Mouse (Mus musculus) cerebellum, adult 9-10 months (tissue): ENCODE results near the gene Ciita.

Experiments
- DNase-seq: peaks from one replicate; pipeline ENCODE4 v3.0.0; 2022

Gene Ciita

GRCm38 (mm10) chr16:10479857-10480256 is at the start of gene Ciita:
TSS of gene Ciita (plus strand) at chr16:10480059.
- no peak for DNase-seq

DNA sequence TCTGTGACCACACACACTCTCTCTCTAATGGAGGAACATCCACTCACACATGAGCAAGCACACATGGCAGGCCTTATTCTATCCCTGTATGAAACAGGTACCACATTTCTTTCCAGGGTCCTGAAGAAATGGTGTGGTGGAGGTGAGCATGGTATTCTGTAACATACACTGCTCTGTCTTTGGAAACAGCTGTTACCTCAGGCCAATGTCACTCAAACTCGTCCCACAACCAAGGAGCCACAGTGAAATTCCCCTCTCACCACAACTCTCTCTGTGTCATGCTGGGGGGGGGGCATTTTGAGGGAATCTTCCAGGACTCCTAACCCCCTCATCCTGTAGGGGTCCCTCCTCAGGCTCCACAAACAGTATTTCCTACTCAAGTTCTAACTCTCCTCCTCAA is 47.9 kb upstream of the Ciita start:
- no peak for DNase-seq

DNA sequence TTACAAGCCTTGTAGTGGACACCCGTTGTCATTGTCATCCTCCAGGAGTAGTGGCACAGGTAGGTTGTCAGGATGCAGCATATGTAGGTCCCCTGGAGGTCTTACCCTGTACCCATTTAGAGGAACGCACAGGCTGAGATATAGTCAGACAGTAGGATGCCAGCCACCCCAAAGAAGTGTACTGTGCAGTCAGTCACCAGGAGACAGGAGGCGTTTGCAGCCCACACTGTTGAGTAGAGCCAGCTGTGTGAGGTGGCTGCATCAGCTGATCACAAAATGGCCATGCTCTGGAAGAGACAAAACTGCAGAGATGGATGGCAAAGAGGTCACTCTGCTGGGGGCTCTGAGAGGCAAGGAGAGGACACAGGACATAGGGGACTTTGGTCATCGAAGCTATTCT is 47.5 kb upstream of the Ciita start:
- no peak for DNase-seq

DNA sequence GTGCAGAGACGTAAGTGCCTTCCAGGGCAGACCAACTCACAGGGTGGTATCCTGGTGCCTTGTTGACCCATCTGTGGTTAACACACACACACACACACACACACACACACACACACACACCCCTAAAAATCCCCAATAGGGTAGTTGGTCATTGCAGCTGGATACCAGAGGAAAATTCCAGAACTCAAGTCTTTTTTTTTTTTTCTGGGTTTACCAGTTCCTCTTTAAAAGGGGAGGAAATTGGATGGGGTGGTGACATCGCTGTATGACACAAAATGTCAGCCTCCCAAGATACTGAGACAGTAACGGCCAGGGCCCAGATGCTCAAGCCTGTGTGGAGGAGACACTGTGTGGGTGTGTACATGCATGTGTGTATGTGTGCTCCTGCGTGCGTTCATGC is 46.5 kb upstream of the Ciita start:
- no peak for DNase-seq

GRCm38 (mm10) chr16:10436166-10436565 is 43.7 kb upstream of the Ciita start:
- DNase-seq, result no peak

GRCm38 (mm10) chr16:10438055-10438454 is 41.8 kb upstream of the Ciita start:
- no peak for DNase-seq

DNA sequence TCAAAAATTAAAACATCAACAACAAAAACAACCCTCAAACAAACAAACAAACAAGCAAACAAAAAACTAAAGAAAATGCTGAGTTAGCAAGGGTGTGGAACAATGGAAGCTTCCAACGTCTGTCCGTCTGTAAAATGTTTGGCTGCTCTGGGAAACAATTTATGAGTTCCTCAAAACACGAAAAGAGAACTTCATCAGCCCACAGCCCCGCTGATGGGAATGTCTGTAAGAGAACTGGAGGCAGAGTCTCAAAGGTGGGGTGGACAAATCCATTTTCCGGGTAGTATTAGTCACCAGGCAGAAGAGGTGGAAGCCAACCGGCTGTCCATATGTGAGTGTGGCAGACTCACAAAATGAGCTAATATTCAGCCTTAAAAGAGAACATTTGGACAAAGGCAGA is 38.5 kb upstream of the Ciita start:
- no peak for DNase-seq

DNA sequence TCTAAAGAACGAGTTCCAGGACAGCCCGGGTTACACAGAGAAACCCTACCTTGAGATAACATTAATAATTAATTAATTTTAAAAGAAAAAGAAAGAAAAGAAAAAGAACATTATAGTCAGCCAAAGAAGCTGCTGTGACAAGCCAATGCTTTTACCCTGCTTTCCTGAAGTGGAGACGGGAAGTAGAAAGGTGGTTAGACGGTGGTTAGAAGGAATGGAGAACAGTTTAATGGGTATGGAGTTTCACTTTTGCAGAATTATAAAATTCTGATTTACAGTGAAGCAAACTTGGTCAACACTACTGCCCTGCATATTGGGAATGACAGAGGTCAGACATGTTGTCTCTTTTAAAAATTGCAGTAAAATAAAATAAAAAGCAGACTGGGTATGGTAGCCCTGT is 38.1 kb upstream of the Ciita start:
- DNase-seq, result no peak

- DNase-seq, result no peak
These were observed 36.1 kb upstream of the Ciita start for GRCm38 (mm10) chr16:10443723-10444122.

DNA sequence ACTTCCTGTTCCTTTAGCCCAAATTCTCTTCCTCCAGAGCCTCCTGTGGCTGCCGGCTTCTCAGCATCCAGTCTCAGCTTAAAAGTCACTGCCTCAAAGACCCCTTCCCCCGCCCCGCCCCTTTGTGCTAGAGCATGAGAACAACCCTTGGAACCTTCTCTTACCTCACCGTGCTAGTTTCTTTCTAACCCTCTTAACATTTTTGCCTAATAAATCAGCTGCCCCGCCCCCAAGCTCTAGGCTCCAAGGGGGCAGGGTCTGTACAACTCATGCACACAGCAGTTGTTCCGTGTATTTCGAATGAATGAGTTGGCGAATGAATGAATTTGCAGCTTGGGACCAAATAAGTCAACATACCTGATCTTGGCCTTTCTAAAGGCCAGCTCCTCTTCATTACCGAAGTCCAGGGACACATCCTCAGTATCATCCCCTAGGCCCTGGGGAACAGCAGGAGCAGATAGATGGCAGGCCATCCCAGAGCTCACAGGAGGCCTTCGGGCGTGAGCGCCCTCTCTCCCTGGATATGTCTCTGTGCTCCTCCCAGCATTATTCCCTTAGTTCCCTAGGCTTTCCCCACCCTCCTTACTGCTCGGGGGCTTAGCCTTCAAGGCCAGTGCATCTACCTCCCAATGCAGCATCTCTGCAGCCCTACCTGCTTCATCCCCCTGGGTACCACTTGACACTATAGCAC is 33.1 kb upstream of the Ciita start:
- peak; percentile 39 for DNase-seq

DNA sequence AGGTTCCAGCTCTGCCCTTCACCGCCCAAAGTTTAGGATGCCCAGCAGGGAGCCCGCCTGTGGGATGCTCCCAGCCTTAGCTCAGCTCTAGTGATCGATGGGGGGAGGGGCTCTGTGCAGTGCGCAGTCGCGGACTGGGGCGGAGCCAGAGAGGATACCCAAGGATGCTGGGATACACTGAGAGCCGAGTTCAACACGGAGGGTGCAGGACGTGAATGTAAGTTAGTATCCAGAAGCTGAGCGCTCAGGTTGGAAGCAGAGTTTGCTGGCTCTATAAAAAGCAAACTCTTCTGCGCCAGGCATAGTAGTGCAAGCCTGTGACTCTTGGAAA is 32.6 kb upstream of the Ciita start, which contains the start of gene Tvp23a:
Gene Tvp23a (minus strand): TSS at position 99 of the 331 bp plus-strand sequence.
- peak; percentile 91 for DNase-seq

- DNase-seq, result peak; percentile 15
These were observed 32.1 kb upstream of the Ciita start for GRCm38 (mm10) chr16:10447781-10448180.

- no peak for DNase-seq
These were observed 30.9 kb upstream of the Ciita start for GRCm38 (mm10) chr16:10448931-10449330.

DNA sequence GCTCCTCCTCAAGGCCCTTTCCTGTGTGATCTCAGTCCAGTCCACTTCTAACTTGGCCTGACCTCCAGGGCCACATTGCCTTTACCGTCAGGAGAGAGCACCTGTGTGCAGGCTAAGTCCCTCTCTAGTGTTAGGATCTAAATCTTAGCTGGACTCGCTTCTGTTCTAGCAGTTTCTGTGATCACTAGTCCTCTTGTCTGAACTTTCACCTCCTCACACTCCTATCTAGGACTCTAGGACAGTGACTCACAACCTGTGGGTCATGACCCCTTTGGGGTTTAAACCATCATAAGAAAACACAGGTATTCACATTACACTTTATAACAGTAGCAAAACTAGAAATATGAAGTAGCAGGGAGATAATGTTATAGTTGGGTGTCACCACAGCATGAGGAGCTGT is 28.0 kb upstream of the Ciita start:
- no peak for DNase-seq

DNA sequence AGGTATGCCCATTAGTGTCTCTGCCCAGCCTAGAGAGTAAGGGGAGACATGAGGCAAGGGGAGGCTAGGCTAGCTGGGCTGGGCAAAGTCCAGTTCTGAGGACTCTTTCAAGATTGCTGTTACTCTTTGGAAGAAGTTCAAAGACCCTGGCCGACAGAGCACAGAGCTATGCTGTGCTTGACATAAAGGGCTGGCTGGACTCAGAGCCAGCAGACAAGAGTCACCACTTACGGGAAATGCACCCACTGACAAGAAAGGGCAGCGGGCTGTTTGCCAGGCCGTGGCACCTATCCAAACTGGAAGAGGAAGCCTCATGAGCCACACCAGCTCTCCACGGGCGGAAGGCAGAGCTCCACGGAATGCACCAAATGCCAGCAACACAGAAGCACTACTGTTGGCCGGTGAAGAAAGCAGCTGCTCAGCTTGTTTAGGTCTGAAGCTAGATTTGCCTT is 27.4 kb upstream of the Ciita start:
- peak; percentile 27 for DNase-seq

DNA sequence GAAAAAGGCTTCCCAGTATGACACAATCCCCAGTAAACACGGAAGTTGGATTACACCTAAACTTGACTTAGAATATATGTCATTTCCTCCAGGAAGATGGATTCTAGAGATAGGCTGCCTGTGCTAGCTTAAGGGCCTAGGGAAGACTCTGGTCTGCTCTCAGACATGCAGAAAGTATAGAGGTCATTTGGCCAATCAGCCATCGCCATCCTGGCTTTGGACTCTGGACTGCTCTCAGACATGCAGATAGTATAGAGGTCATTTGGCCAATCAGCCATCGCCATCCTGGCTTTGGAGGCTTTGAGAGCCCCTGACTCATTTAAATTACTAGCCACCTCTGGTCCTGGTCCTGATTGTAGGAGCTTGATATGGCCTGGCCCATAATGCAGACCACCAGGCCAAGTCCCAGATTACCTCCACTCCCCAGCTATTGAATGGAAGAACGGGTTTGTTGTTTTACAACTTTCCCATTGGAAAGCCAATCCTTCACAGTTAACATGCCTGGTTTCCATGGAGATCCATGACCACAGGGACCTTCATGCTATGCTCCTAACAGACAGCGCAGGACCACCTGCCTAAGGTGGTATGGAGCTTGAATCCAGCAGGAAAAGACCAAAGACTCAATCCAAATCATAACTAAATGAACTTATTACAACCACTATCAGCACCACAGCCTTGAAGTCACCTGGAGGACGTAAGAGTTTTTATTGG is 25.8 kb upstream of the Ciita start:
- DNase-seq, result no peak

- DNase-seq, result no peak
These were observed 25.3 kb upstream of the Ciita start for GRCm38 (mm10) chr16:10454583-10454974.

DNA sequence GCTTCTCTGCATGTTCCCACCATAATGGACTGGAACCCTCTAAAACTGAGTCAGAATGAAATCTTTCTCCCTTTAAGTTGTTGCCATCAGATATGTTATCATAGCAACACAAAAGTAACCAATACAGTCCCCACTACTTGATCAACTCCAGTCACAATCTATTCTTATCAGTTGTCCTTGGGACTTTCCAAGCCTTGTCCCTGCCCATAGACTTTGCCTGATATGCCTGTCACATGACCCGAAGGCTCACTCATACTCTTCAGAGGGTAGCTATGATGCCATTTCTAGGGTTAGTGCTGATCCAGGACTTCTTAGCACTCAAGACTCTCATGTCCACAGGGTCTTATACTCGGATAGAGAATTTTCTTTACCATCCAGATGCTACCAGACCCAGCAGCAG is 19.7 kb upstream of the Ciita start:
- DNase-seq, result no peak

DNA sequence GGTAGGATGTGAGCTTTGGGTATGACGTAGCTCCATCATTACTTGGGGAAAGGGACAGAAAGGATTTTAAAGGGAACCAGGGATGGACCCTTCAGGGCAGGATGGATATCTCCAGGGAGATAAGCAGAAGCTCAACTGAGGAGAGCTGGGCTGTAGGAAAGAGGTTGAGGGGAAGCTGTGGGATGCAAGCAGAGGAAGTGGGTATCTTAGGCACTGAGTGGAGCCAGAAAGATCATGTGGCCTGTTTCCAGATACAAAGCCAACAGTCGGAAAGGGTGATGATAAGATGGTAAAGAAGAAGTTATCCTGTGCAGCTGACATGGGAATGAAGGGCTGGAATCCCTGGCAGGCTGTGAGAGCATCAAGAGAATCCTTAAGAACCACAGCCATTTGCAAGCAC is 18.7 kb upstream of the Ciita start:
- DNase-seq, result no peak

DNA sequence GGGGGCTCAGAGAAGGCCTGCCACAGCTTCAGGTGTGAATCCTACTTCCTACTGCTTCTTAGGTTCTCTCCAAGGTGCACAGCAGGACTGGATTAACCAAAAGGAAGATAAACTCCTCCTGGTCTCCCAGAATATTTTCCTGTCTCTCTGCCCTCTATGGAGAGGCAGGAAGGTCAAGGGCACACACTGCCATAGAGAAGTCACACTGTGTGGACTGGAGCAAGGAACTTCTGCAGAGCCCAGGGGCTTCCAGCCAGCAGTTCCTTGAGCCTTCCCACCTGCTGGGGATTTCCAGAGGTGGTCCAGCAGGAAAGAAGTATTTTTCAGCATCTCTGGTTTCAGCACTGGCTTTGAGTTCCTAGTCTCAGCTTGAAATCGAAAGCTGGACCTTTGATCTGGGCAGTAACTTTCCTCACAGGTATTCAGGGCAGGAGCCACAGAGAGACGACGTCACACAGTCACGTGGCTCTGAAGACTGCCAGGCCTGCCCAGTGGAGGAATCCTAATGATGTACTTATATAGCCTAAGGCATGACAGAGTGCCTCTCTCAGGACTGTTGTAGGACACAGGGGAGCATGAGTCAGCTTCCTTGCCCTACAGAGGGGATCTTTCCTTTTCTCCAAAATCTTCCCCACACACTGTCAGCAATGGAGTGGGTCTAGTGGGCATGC is 14.7 kb upstream of the Ciita start:
- no peak for DNase-seq

DNA sequence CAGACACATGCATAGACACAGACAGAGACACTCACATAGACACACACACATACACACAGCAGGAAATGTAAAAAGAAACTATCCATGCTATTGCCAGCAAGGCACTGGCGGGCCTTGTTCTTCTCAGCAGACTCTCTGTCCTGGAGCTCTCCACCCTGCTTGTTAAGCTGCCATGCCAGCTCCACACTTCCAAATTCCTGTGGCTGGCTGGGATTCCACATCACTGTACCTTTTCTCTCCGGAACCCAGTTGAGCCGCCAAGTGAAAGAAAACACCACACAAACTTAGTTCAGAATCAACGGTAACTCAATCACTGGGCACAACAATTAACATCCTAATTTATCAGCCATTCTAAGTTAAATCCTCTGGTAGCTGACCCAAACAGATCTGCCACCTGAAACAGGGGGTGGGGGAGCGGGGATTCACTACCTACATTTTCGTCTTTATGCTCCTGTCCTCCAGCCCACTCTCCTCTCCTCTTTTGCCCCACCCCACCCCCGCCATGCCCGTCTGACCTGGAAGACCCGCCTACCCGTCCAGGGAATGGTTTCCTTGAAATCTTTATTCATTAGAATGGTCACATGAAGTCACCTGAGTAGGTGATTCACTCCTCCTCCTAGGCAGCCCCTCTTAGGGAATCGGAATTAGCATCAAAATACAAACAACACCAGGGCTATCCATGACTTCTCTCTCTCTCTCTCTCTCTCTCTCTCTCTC is 12.3 kb upstream of the Ciita start:
- no peak for DNase-seq

DNA sequence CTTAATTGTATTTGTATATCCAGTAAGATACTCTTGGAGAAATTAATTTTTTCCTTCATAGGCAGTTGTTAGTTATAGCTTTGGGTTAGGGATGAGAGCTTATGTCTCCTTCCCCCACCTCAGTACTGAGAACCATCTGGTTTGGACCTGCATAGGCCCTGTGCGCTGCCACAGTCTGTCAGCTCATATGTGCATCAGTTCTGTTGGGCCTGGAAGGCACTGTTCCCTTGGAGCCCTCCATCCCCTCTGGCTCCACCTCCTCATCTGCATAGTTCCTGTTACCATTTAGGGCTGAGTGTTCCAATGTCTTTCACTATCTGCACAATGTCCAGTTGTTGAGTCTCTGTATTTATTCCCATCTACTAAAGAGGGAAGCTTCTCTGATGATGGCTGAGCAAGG is 11.7 kb upstream of the Ciita start:
- no peak for DNase-seq

DNA sequence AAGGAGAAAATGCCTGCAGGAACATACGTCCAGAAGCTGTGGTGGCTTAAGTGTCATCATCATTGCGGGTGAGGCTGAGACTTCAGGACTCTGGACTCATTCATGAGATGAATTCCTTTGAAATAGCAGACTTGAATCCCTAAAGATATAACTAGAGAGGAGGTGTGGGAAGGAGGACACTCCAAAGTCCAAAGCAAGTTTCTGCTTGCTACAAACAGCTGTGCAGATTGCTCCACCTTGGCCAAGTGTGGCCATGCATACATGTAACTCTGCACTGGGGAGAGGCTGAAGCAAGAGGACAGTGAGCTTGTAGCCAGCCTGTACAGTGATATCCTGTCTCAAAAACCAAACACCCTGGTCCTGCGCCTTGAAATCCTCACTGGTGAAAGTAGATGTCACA is 7.9 kb upstream of the Ciita start:
- DNase-seq, result no peak

DNA sequence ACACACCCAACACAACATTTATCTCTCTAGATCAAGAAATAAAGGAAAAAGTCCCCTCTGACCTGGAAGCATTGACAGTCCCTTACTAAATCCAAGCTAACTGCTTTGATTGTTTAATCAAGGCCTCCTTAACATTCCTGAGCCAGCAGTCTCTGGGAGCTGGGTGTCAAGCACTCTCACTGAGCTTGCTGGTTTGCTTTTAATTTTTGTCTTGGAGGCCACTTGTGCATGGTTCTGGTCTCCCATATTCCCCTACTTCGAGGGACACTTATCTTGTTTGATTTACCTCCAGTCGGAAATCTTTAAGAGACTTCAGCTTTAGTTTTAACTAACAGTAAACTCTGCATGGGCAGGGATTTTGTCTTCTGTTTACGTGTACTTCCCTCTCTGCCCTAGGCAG is 4.9 kb upstream of the Ciita start:
- no peak for DNase-seq
